Mouse (Mus musculus) left cerebral cortex, adult 2 months (tissue): ENCODE results near the gene Golga3. TPM values are rescaled to one million over a fixed set of nuclear protein-coding genes. Genes with fewer than 3 reads are reported as not detected.

ENCODE experiments used
- DNase-seq, 2 experiments: peaks; one replicate each; pipeline ENCODE4 v3.0.0; 2021 to 2022; ENCODE audit warnings: low spot score in 2 of 2, mixed read lengths in 1 of 2; ENCODE audit errors: extremely low spot score in 1 of 2
- H3K27ac ChIP-seq: fragments of 200-600 bp; 2 replicates; pipeline ENCODE4 v1.8.1; 2022
- H3K4me3 ChIP-seq: fragments of 200-600 bp; 2 replicates; pipeline ENCODE4 v1.8.1; 2022
- CTCF ChIP-seq: fragments of 200-600 bp; IDR thresholded peaks from 2 replicates; pipeline ENCODE4 v1.8.1; 2022; ENCODE audit warnings: antibody characterized with exemption, mild to moderate bottlenecking, moderate library complexity
- intact Hi-C: fragments of 180-260 bp; cut with DNase I; formaldehyde crosslinking; loops from one replicate; pipeline ENCODE4 v1.15.1; 2025
- total RNA-seq, 2 experiments: library from RNA; stranded (reverse); gene quantifications; 2 replicates each; pipeline ENCODE4 v1.2.3; 2021

Golga3 gene
- total RNA-seq, 2 experiments from 2014 or later, result 47.0 to 49.3 TPM

DNA sequence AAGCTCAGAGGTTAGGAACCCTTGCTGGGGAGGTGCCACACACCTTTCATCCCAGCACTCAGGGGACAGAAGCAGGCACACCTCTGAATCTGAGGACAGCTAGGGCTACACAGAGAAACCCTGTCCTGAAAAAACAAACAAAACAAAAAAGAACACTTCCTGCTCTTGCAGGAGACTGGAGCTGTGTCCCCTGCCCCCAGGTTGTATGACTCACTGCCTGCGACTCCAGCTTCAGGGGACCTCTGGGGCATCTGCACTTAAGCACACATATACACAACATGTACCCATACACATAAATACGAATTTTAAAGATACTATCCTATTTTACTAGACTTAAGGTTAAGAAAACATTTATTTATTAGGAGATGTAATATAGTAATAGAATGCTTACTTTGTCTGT lies 67.6 kb downstream of the Golga3 start:
- TF ChIP-seq CTCF, result no peak
- no peak for DNase-seq
- intact Hi-C loops, result no loop called here

DNA sequence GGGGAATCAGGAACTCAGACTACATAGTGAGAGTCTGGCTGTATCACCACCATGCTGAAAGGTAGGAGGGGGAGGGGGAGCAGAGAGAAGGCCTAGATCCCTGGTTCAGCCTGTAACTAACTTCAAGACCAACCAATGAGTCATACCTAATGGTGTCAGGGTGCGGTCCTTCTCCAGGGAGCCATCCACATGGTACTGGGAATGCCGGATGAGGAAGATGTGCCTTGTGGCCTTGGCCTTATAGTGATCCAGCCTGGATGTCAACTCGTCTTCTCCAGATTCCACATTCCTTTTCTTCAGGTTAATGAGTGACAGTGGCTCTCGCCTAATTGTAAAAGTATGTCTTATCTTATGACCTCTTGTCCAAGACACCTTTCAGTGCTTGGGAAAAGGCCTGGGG lies 90.4 kb downstream of the Golga3 start:
- DNase-seq, result no peak
- no peak overlapping the region for H3K27ac ChIP-seq
- no peak overlapping the region for H3K4me3 ChIP-seq
- no peak for TF ChIP-seq CTCF
- intact Hi-C loops, result no loop called here

More for the DNA sequence above, 67.6 kb downstream of the Golga3 start:
- Histone ChIP-seq H3K4me3 (no peak overlapping the region), H3K27ac (no peak overlapping the region)

DNA sequence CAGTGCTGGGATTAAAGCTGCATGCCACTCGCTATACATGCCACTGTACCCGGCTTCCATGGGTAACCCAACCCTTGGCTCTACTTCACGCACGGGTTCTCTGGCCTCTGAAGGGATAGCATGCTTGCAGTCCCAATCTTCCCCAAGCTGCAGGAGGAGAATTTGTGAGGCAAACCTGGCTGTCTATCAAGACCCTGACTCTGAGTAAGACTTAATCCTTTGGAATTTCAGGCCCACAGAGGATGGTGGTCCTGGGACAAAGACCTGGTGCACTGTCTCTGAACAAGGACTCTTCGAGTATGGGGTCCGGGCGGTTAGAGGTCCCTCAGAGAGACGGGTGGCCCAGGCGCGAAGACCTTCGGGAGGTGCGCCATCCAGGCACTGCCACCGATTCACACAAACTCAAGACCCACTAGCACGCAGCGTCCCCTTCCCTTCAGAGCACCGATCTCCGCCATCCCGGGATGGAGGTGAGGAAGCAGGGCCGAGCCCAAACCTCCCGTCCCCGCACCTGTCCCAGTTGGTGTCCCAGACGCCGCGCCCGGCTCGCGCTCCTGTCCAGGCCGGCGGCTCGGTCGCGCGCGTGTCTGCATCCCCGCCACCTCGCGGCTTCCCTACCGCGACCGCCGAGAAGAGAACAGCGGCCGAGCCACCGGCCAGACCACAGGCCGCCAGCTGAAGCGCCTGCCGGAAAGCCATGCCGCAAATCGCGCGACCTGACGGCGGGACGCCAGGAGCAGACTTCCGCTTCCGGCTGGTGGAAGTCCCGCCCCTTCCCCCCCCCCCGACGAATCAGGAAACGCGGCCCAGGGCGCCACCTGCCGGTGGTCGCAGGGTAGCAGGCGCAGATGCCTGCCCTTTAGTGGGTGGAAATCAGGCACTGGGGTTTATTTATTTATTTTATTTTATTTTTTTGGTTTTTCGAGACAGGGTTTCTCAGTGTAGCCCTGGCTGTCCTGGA lies 92.9 kb downstream of the Golga3 start, which contains the start of gene Pgam5:
Gene Pgam5, minus strand, starts transcription at position 773 of the 961 bp plus-strand sequence.
- TF ChIP-seq CTCF, result peak; percentile 84
- Histone ChIP-seq H3K27ac (peak within 1 kb of the TSS; percentile 51), H3K4me3 (peak within 1 kb of the TSS; percentile 77)
- intact Hi-C loops, result no loop called here
- peak; percentile 87 to 89 for DNase-seq

DNA sequence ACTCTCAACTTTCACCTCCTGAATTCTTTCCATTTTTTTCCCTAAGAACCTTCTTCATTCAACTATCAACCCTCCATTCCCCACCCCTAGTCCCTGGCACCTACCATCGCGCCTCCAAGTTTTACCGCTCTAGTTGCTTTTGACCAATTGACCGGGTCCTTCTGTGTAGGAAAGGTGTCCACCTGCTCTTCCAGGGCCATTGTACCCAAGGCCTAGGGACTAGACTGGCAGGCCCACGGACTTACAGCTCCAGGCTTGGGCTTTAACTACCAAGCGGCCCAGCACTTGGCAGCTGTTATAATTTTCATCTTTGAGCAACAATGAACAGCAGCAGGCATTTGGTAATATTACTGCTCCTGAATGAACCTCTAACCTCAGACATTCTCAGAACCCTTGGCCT lies 93.7 kb downstream of the Golga3 start:
- intact Hi-C loops, result no loop called here

DNA sequence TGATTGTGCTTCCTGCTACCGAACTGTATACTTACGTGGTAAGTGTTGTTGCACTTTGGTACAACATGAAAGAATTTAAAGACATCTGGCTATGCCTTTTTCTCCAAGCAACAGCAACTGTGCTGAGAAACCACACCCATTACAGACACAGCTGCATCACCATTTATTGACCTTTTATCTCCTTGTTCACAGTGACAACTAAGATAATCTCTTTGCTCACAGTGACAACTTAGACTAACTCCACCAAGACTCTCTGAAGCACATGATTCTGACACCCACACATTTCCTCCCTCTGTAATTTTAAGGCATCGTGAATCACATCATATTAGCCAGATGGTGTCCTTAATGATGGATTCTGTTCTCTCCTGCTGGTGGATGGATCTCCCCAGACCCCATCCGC lies 97.6 kb downstream of the Golga3 start:
- intact Hi-C loops, result no loop called here
- Histone ChIP-seq H3K4me3 (no peak overlapping the region), H3K27ac (no peak overlapping the region)
- TF ChIP-seq CTCF, result no peak
- DNase-seq, result no peak

More for the DNA sequence above, 93.7 kb downstream of the Golga3 start:
- TF ChIP-seq CTCF, result no peak
- DNase-seq, result no peak
- H3K4me3 ChIP-seq, result no peak overlapping the region
- no peak overlapping the region for H3K27ac ChIP-seq

DNA sequence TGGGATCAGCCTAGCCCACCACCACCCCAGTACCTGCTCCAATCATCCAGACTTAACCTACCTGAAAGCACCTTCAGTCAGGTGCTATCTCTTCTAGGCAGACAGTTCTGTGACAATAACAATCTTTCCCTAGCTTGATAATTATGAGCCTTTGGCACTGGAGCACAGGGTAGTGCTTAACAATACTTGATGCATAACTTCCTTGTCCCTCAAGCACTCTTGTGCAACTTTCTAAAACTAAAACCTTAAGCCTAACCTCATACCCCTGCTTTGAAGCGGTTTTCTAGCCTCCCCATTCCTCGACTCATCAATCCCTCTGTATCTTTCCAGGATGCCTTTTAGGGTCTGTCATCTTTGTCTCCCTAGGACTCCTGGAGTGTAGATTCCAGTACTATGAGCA lies 98.3 kb downstream of the Golga3 start:
- Histone ChIP-seq H3K27ac (no peak overlapping the region), H3K4me3 (no peak overlapping the region)
- no peak for TF ChIP-seq CTCF
- intact Hi-C loops, result no loop called here
- DNase-seq, result no peak

Other genes starting within 250 kb of the Golga3 start
- gene Zfp932, start 180.2 kb upstream of the Golga3 start, total RNA-seq, result 10 to 100 TPM; 50.7 to 57.5 TPM
- 10 to 100 TPM in 1 of 2 experiments, 1 to 10 TPM in 1; 9.3 to 10.0 TPM for gene Gm17655, start 104.2 kb upstream of the Golga3 start, total RNA-seq
- under 1 TPM; 0.42 to 0.59 TPM for gene Gm35315, start 82.3 kb upstream of the Golga3 start, total RNA-seq
- gene Plcxd1, start 76.7 kb upstream of the Golga3 start, total RNA-seq, result 1 to 10 TPM; 9.3 to 9.5 TPM
- gene Gtpbp6, start 68.5 kb upstream of the Golga3 start, total RNA-seq, result 100 to 1,000 TPM; 107 to 108 TPM
- gene Zfp605, start 66.6 kb upstream of the Golga3 start, total RNA-seq, result 10 to 100 TPM; 15.9 to 16.7 TPM
- gene Chfr, start 40.9 kb upstream of the Golga3 start, total RNA-seq, result 10 to 100 TPM; 55.5 to 58.0 TPM
- gene Ankle2, start 54.3 kb downstream of the Golga3 start, total RNA-seq, result 10 to 100 TPM; 35.0 to 43.6 TPM
- 10 to 100 TPM; 58.9 to 60.0 TPM for gene Pgam5, start 93.2 kb downstream of the Golga3 start, total RNA-seq
- 1 to 10 TPM; 7.8 to 8.3 TPM for gene Pxmp2, start 109.5 kb downstream of the Golga3 start, total RNA-seq
- gene Pole, start 109.6 kb downstream of the Golga3 start, total RNA-seq, result 1 to 10 TPM in 1 of 2 experiments, under 1 TPM in 1; 0.98 to 1.5 TPM
- gene P2rx2, start 166.5 kb downstream of the Golga3 start, total RNA-seq, result under 1 TPM in 1 of 2 experiments, not detected in 1; 0.26 TPM
- not detected for gene Lrcol1, start 168.0 kb downstream of the Golga3 start, total RNA-seq